Mouse (Mus musculus) stomach, embryonic 15.5 days (tissue): Measurements from ENCODE around the gene Fam20b. TPM values are rescaled to one million over a fixed set of nuclear protein-coding genes. Genes with fewer than 3 reads are reported as not detected.

ENCODE experiments used
- ATAC-seq: fragments of 200-750 bp; cut with Nextera tagmentation; 2 replicates; pipeline ENCODE4 v1.8.0; 2017; ENCODE audit warnings: low read depth, moderate number of reproducible peaks, moderate TSS enrichment; ENCODE audit not compliant: insufficient read depth, low FRiP score
- H3K27ac ChIP-seq: fragments of 300-500 bp; sonication (generic); 2 replicates; pipeline ENCODE4 v1.5.1; 2015; ENCODE audit warnings: mild to moderate bottlenecking, inconsistent platforms
- H3K27me3 ChIP-seq: fragments of 300-500 bp; sonication (generic); replicated peaks from 2 replicates; pipeline ENCODE4 v1.6.1; 2015; ENCODE audit warnings: inconsistent platforms
- H3K36me3 ChIP-seq: fragments of 300-500 bp; sonication (generic); 2 replicates; pipeline ENCODE4 v1.6.1; 2015; ENCODE audit warnings: inconsistent platforms
- H3K4me1 ChIP-seq: fragments of 300-500 bp; sonication (generic); 2 replicates; pipeline ENCODE4 v1.6.1; 2015; ENCODE audit warnings: inconsistent platforms
- H3K4me2 ChIP-seq: fragments of 300-500 bp; sonication (generic); 2 replicates; pipeline ENCODE4 v1.6.1; 2015; ENCODE audit warnings: mild to moderate bottlenecking, inconsistent platforms
- H3K4me3 ChIP-seq: fragments of 300-500 bp; sonication (generic); replicated peaks from 2 replicates; pipeline ENCODE4 v1.5.1; 2015; ENCODE audit warnings: inconsistent platforms
- H3K9ac ChIP-seq: fragments of 300-500 bp; sonication (generic); 2 replicates; pipeline ENCODE4 v1.6.1; 2015; ENCODE audit warnings: inconsistent platforms
- H3K9me3 ChIP-seq: fragments of 300-500 bp; sonication (generic); 2 replicates; pipeline ENCODE4 v1.6.1; 2016; ENCODE audit warnings: inconsistent platforms
- WGBS: fragments of 180-500 bp; shearing (Covaris S2); methylation state at CpG from one replicate; pipeline ENCODE4 v1.1.7; 2015; 5-methylcytosine and 5-hydroxymethylcytosine counted together
- polyA plus RNA-seq: library from polyadenylated mRNA; unstranded; fragments of >200 nt; fragmentation: Nextera tagmentation; extraction: Ambion mirVana; gene quantifications from 2 replicates; pipeline ENCODE4 v1.2.1, GENCODE M21; 2015

Fam20b gene
- polyA plus RNA-seq, 1 experiment from 2014 or later: 34.0 TPM

GRCm38 (mm10) chr1:156720046-156720445, 1.2 kb upstream of the Fam20b start:
- Histone ChIP-seq H3K27ac (no peak overlapping the region), H3K4me3 (no peak overlapping the region), H3K9ac (no peak overlapping the region), H3K9me3 (no peaks in the 10 kb centered on the region), H3K27me3 (no peaks in the 10 kb centered on the region), H3K36me3 (no peaks in the 10 kb centered on the region), H3K4me1 (peaks cover 11% of the 10 kb centered on the region; the same call in 1 of the 2 replicates), H3K4me2 (no peak overlapping the region)
- 70% methylated on average over 4 of the region's 4 CpGs for WGBS
- no peak for ATAC-seq

- ATAC-seq: peak; percentile 16; the same call in 1 of the 2 replicates
- peak overlapping the region; percentile 86 for H3K9ac ChIP-seq
- peak overlapping the region; percentile 79 for H3K4me2 ChIP-seq
- H3K4me3 ChIP-seq: peak overlapping the region; percentile 94
- H3K36me3 ChIP-seq: no peaks in the 10 kb centered on the region
- no peaks in the 10 kb centered on the region for H3K27me3 ChIP-seq
- peak overlapping the region; percentile 94 for H3K27ac ChIP-seq
- no peaks in the 10 kb centered on the region for H3K9me3 ChIP-seq
- peaks cover 11% of the 10 kb centered on the region; the same call in 1 of the 2 replicates for H3K4me1 ChIP-seq
- under 1% methylated on average over 54 of the region's 73 CpGs for WGBS
These were observed 468 bp downstream of the Fam20b start for GRCm38 (mm10) chr1:156718286-156718949.

GRCm38 (mm10) chr1:156717751-156718285, 1.1 kb downstream of the Fam20b start:
- ATAC-seq: no peak

GRCm38 (mm10) chr1:156716681-156717080, 2.2 kb downstream of the Fam20b start:
- no peaks in the 10 kb centered on the region for H3K27me3 ChIP-seq
- H3K9ac ChIP-seq: no peak overlapping the region
- H3K4me3 ChIP-seq: no peak overlapping the region
- WGBS: 80% methylated on average over 6 of the region's 6 CpGs
- H3K27ac ChIP-seq: no peak overlapping the region
- H3K9me3 ChIP-seq: no peaks in the 10 kb centered on the region
- no peaks in the 10 kb centered on the region for H3K36me3 ChIP-seq
- peaks cover 14% of the 10 kb centered on the region; the same call in 1 of the 2 replicates for H3K4me1 ChIP-seq
- ATAC-seq: no peak
- no peak overlapping the region for H3K4me2 ChIP-seq

More at GRCm38 (mm10) chr1:156717751-156718285, 1.1 kb downstream of the Fam20b start:
- Histone ChIP-seq H3K4me2 (peak overlapping the region; percentile 79), H3K27me3 (no peaks in the 10 kb centered on the region), H3K9ac (peak overlapping the region; percentile 86), H3K36me3 (no peaks in the 10 kb centered on the region), H3K4me1 (peaks cover 11% of the 10 kb centered on the region; the same call in 1 of the 2 replicates), H3K4me3 (peak overlapping the region; percentile 94), H3K27ac (peak overlapping the region; percentile 94), H3K9me3 (no peaks in the 10 kb centered on the region)
- WGBS: 12% methylated on average over 13 of the region's 13 CpGs

DNA sequence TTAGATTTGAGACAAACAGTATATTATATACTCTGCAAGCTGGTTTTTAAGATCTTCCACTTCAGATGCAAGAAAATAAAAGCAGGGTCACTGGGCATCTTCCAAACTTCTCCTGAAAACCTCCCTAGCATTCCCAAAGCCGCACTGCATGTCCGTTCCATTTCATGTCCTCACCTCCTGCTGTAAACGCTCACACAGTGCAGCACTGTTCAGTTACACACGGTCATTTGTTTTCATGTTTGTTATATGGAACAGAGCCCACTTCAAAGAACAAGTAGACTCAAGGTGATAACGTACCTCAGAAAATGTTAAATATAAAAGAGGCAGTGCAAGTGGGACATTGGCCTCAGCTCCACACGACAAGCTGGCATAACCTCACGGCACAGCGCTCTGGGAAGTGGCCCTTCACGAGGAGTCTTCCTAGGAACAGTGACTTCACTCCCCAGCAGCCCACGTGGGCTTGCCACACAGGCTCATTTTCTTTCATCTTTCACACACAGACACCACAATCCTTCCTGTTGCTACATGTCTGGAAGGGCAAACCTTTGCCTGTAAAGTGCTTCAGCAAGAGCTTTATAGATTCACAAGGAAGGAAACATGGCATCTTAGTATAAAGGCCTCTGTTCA, 8.3 kb downstream of the Fam20b start:
- no peak; the same call in 1 of the 2 replicates for ATAC-seq
- Histone ChIP-seq H3K27ac (no peak overlapping the region; the same call in 1 of the 2 replicates), H3K27me3 (no peaks in the 10 kb centered on the region), H3K4me2 (no peak overlapping the region), H3K4me3 (no peak overlapping the region), H3K36me3 (no peaks in the 10 kb centered on the region), H3K9me3 (no peaks in the 10 kb centered on the region), H3K4me1 (peaks cover 8% of the 10 kb centered on the region; the same call in 1 of the 2 replicates), H3K9ac (no peak overlapping the region)
- 59% methylated on average over 10 of the region's 10 CpGs for WGBS

GRCm38 (mm10) chr1:156708672-156709071, 10.2 kb downstream of the Fam20b start:
- no peak overlapping the region for H3K4me3 ChIP-seq
- H3K4me1 ChIP-seq: peaks cover 8% of the 10 kb centered on the region; the same call in 1 of the 2 replicates
- H3K36me3 ChIP-seq: no peaks in the 10 kb centered on the region
- no peak overlapping the region for H3K4me2 ChIP-seq
- H3K9me3 ChIP-seq: no peaks in the 10 kb centered on the region
- no peak overlapping the region for H3K27ac ChIP-seq
- 71% methylated on average over 3 of the region's 3 CpGs for WGBS
- no peak for ATAC-seq
- H3K27me3 ChIP-seq: no peaks in the 10 kb centered on the region
- no peak overlapping the region for H3K9ac ChIP-seq

DNA sequence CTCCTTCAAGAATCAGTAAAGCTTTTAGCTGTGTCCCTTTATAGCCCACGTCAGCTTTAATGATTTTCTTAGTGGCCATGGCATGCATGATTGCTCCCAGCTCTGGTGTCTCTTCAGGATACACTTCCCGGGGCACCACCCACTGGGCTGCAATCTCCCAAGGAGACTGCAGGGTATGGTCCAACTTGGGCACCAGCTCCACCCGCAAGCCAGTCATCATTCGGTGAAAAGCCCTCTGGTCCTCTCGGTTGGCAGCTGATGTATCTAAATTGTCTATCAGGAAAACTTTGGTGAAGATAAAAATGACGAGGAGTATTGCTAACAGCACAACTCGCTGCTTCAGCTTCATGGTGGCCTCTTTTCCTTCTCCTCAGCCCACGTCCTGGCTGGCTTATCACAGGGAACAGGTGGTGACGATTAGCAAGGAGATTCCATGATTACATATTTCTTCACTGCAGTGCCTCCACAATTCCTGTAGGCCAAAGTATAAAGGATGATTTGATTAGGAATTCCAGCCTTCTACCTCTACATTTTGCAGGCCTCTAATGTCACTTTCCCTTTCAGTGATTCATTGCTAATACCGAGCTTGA, 13.1 kb downstream of the Fam20b start:
- ATAC-seq: no peak
- no peak overlapping the region for H3K4me3 ChIP-seq
- WGBS: 77% methylated on average over 10 of the region's 10 CpGs
- H3K9me3 ChIP-seq: no peaks in the 10 kb centered on the region
- peaks cover 4% of the 10 kb centered on the region; the same call in 1 of the 2 replicates for H3K4me1 ChIP-seq
- H3K4me2 ChIP-seq: no peak overlapping the region
- no peak overlapping the region for H3K9ac ChIP-seq
- no peak overlapping the region for H3K27ac ChIP-seq
- peaks cover 12% of the 10 kb centered on the region for H3K36me3 ChIP-seq
- no peaks in the 10 kb centered on the region for H3K27me3 ChIP-seq

- H3K4me1 ChIP-seq: no peaks in the 10 kb centered on the region
- H3K4me2 ChIP-seq: no peak overlapping the region
- H3K4me3 ChIP-seq: no peak overlapping the region
- no peak overlapping the region for H3K9ac ChIP-seq
- H3K27me3 ChIP-seq: no peaks in the 10 kb centered on the region
- ATAC-seq: no peak
- H3K27ac ChIP-seq: no peak overlapping the region
- WGBS: 90% methylated on average over 4 of the region's 4 CpGs
- H3K9me3 ChIP-seq: no peaks in the 10 kb centered on the region
- H3K36me3 ChIP-seq: peaks cover 14% of the 10 kb centered on the region
These were observed 15.4 kb downstream of the Fam20b start for GRCm38 (mm10) chr1:156703444-156703843.

GRCm38 (mm10) chr1:156702151-156702550, 16.7 kb downstream of the Fam20b start:
- H3K4me3 ChIP-seq: no peak overlapping the region
- no peaks in the 10 kb centered on the region for H3K4me1 ChIP-seq
- no peaks in the 10 kb centered on the region for H3K9me3 ChIP-seq
- H3K27ac ChIP-seq: no peak overlapping the region
- no peak for ATAC-seq
- peaks cover 22% of the 10 kb centered on the region for H3K36me3 ChIP-seq
- WGBS: 89% methylated on average over 7 of the region's 7 CpGs
- H3K9ac ChIP-seq: no peak overlapping the region
- H3K4me2 ChIP-seq: no peak overlapping the region
- no peaks in the 10 kb centered on the region for H3K27me3 ChIP-seq

DNA sequence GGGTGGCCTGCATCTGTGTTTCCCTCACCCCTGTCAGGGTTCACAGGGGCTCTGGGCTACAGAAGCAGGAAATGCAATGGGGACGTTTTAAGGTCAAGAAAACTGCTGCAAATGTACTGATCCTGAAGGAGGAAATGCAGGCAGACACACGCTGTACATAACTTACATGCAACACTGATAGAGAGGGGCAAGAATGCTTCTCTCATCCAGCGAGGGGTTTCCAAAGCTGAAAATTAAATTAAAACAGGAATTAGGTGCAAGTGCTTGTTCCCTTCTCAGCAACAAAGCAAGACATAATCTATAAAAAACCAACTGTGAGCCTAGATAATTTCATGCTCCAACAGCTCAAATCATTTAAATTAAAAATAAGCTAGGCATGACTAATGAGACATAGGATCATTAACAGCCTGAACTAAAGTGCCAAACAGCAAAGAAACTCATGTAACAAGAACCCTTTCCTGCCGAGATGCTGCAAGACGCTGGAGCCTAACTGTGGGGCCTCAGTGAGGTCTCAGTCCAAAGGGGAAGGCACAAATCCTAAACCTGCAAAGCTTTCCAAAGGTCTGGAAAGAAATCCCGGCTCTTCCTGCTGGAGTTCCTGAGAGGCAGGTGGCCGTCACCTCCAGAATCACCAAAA, 32.7 kb downstream of the Fam20b start:
- Histone ChIP-seq H3K9me3 (no peaks in the 10 kb centered on the region), H3K4me3 (no peak overlapping the region), H3K9ac (no peak overlapping the region), H3K4me1 (no peaks in the 10 kb centered on the region), H3K4me2 (no peak overlapping the region), H3K27ac (no peak overlapping the region), H3K27me3 (no peaks in the 10 kb centered on the region), H3K36me3 (peaks cover 38% of the 10 kb centered on the region)
- ATAC-seq: no peak
- 75% methylated on average over 7 of the region's 7 CpGs for WGBS

- 90% methylated on average over 9 of the region's 9 CpGs for WGBS
- no peak overlapping the region for H3K4me2 ChIP-seq
- ATAC-seq: no peak
These were observed 39.3 kb downstream of the Fam20b start for GRCm38 (mm10) chr1:156679599-156679998.

More at GRCm38 (mm10) chr1:156679599-156679998, 39.3 kb downstream of the Fam20b start:
- no peaks in the 10 kb centered on the region for H3K4me1 ChIP-seq
- H3K27me3 ChIP-seq: no peaks in the 10 kb centered on the region
- H3K27ac ChIP-seq: no peak overlapping the region
- peaks cover 29% of the 10 kb centered on the region for H3K36me3 ChIP-seq
- H3K9me3 ChIP-seq: no peaks in the 10 kb centered on the region
- no peak overlapping the region for H3K9ac ChIP-seq
- H3K4me3 ChIP-seq: no peak overlapping the region
